Mouse (Mus musculus): ENCODE data around the gene Klk1b8.

DNA sequence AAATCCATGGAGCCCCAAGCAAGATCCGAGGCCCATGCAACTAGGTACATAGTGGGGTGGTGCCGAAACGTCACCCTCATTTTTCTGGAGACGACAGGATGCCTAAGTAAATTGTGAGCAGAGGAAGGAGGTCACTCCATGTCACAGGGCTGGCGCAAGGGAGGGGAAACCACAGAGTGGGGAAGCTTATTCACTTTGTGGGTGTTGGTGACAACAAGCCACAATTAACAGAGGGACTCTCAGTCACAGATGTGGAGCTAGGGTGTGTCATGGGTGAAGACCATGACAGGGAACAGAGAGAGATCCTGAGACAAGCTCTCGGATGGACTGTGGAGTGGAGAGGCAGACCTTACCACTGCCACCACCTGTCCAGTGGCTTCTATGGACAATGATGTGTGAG, 29.4 kb upstream of the Klk1b8 start:
- TF ChIP-seq POLR2AphosphoS2 (IDR thresholded peaks at IDR 0.05; ENCODE audit: insufficient read length, low read depth) (no peak), MYOG (IDR thresholded peaks at IDR 0.05; ENCODE audit: control insufficient read depth in 1 of 3, insufficient read depth in 1 of 3, insufficient read length in 2 of 3, low read depth in 2 of 3) (no peak), POLR2A (IDR thresholded peaks at IDR 0.05; ENCODE audit: insufficient read length, low read depth) (no peak), REST (IDR thresholded peaks at IDR 0.05; ENCODE audit: insufficient read depth, insufficient read length) (no peak), TCF3 (IDR thresholded peaks at IDR 0.05; ENCODE audit: insufficient read length, low read depth) (no peak), E2F4 (IDR thresholded peaks at IDR 0.05; ENCODE audit: insufficient read depth) (no peak), CEBPB (IDR thresholded peaks at IDR 0.05; ENCODE audit: insufficient read depth, poor library complexity, severe bottlenecking) (no peak), USF1 (IDR thresholded peaks at IDR 0.05; ENCODE audit: low read depth) (no peak), MAX (IDR thresholded peaks at IDR 0.05; ENCODE audit: low read depth) (no peak), MYOD1 (IDR thresholded peaks at IDR 0.05; ENCODE audit: control insufficient read depth in 1 of 3, insufficient read length in 2 of 3, low read depth in 2 of 3) (no peak)

Data from myocyte (in vitro differentiated cells).